Mouse (Mus musculus) right cerebral cortex, adult 2 months (tissue): ENCODE measurements around the gene Nlrc5.

Experiments used
- DNase-seq, 2 experiments: peaks; one replicate each; pipeline ENCODE4 v3.0.0; 2021 to 2022; ENCODE audit warnings: low spot score in 2 of 2

The Nlrc5 gene

GRCm38 (mm10) chr8:94469656-94470055 lies 35.5 kb downstream of the Nlrc5 start:
- DNase-seq: no peak

- no peak for DNase-seq
Observed at GRCm38 (mm10) chr8:94470794-94471193, 36.6 kb downstream of the Nlrc5 start.

- no peak for DNase-seq
Observed at GRCm38 (mm10) chr8:94471281-94471680, 37.1 kb downstream of the Nlrc5 start.

- no peak for DNase-seq
Observed at GRCm38 (mm10) chr8:94472741-94473140, 38.6 kb downstream of the Nlrc5 start.

GRCm38 (mm10) chr8:94473431-94473830 lies 39.3 kb downstream of the Nlrc5 start:
- no peak for DNase-seq

GRCm38 (mm10) chr8:94475786-94476185 lies 41.6 kb downstream of the Nlrc5 start:
- DNase-seq: no peak

- DNase-seq: no peak
Observed at GRCm38 (mm10) chr8:94476846-94477245, 42.7 kb downstream of the Nlrc5 start.

GRCm38 (mm10) chr8:94482051-94482450 lies 47.9 kb downstream of the Nlrc5 start:
- no peak for DNase-seq

- no peak for DNase-seq
Observed at GRCm38 (mm10) chr8:94485288-94485687, 51.1 kb downstream of the Nlrc5 start.

GRCm38 (mm10) chr8:94485882-94486281 lies 51.7 kb downstream of the Nlrc5 start:
- DNase-seq: peak; percentile 50 to 55

GRCm38 (mm10) chr8:94488016-94488415 lies 53.9 kb downstream of the Nlrc5 start:
- DNase-seq: no peak

- DNase-seq: no peak
Observed at GRCm38 (mm10) chr8:94489809-94490483, 55.8 kb downstream of the Nlrc5 start.

GRCm38 (mm10) chr8:94492021-94492681 lies 58.0 kb downstream of the Nlrc5 start:
- DNase-seq: peak; percentile 76 to 80

- DNase-seq: no peak
Observed at GRCm38 (mm10) chr8:94493240-94493639, 59.1 kb downstream of the Nlrc5 start.

- DNase-seq: no peak
Observed at GRCm38 (mm10) chr8:94515430-94516208, 81.5 kb downstream of the Nlrc5 start.

- no peak for DNase-seq
Observed at GRCm38 (mm10) chr8:94516209-94516593, 82.0 kb downstream of the Nlrc5 start.

- DNase-seq: no peak
Observed at GRCm38 (mm10) chr8:94516766-94517165, 82.6 kb downstream of the Nlrc5 start.

- no peak for DNase-seq
Observed at GRCm38 (mm10) chr8:94518331-94518730, 84.2 kb downstream of the Nlrc5 start.

GRCm38 (mm10) chr8:94519021-94519420 lies 84.9 kb downstream of the Nlrc5 start:
- DNase-seq: no peak

GRCm38 (mm10) chr8:94521481-94521880 lies 87.3 kb downstream of the Nlrc5 start:
- DNase-seq: no peak

GRCm38 (mm10) chr8:94522482-94522881 lies 88.3 kb downstream of the Nlrc5 start:
- DNase-seq: no peak

GRCm38 (mm10) chr8:94524554-94524953 lies 90.4 kb downstream of the Nlrc5 start:
- DNase-seq: no peak

- DNase-seq: no peak
Observed at GRCm38 (mm10) chr8:94527178-94527577, 93.0 kb downstream of the Nlrc5 start.
